Mouse (Mus musculus) testis, adult 2 months (tissue): ENCODE measurements around the gene Nek10.

ENCODE experiments used
- CTCF ChIP-seq: fragments of 200-500 bp; IDR thresholded peaks from 2 replicates; pipeline ENCODE4 v1.5.1; 2012; ENCODE audit warnings: low read depth, mild to moderate bottlenecking, inconsistent platforms, low read length, moderate library complexity; ENCODE audit not compliant: control insufficient read depth, insufficient read depth, insufficient replicate concordance
- POLR2A ChIP-seq: fragments of 200-500 bp; IDR thresholded peaks from 2 replicates; pipeline ENCODE4 v1.6.1; 2012; ENCODE audit warnings: low read depth, mild to moderate bottlenecking, inconsistent platforms, low read length, moderate library complexity; ENCODE audit not compliant: control insufficient read depth

- TF ChIP-seq CTCF, result no peak
- no peak for TF ChIP-seq POLR2A
Measured at GRCm38 (mm10) chr14:15014799-15015198, 211.6 kb downstream of the Nek10 start.
